In the genomic region with DNA sequence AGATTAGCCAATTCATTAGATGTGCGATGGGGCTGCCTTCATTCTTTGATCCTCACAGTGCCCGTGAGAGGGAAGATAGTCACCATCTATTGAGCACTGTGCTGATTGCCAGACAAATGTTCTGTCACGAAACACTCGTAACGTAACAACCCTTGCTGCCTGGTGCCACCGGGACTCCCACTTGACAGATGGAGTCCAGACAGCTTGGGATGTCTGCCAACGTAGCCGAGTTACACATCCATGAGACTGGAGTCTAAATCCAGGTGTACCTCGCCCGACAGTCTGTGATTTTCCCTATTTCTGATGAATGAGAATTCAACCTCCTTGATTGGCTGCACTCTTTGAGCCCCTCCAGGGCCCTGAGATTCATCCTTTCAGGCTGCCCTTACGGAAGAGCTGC, we compare ENCODE assay signal across 20 mouse cellular contexts. TPM values are rescaled to one million over a fixed set of nuclear protein-coding genes. Genes with fewer than 3 reads are reported as not detected.
A peak's percentile ranks its signal among the peaks of the same experiment; 100 is the strongest.
DNase-seq lines count a peak whose midpoint lies in the region; ATAC-seq and TF ChIP-seq lines count a peak whose summit lies in the region.
"Had no signal": no experiment of that assay in that cellular context is flagged by ENCODE, and none has a peak within 500 bp of the region (broad histone marks: within the 10 kb centered on the region; RNA-seq: fewer than 3 reads in every experiment).

No protein-coding gene starts in this region.

- H3K36me3 ChIP-seq in megakaryocyte, embryonic 14.5 days (replicated peaks; ENCODE audit: low read length) = no peaks in the 10 kb centered on the region
- H3K36me3 ChIP-seq in myocyte (ENCODE audit: control insufficient read depth, insufficient read depth) = no peaks in the 10 kb centered on the region
- H3K36me3 ChIP-seq: G1E; neural tube, embryonic 13.5 days had no signal

- intact Hi-C loops in gastrocnemius, adult 2 months (cut with DNase I) = loop anchor here (2.0 to 5.0 kb wide), 3 partner anchors 21 to 83 kb away; a partner anchor contains a TSS

- no peak for TF ChIP-seq POLR2A in myocyte (IDR thresholded peaks at IDR 0.05; ENCODE audit: insufficient read length, low read depth)

- H3K27ac ChIP-seq in gastrocnemius, adult 2 months = peak overlapping the region; percentile 89
- H3K27ac ChIP-seq: neural tube, embryonic 13.5 days had no signal

- TF ChIP-seq CTCF in gastrocnemius, adult 2 months (IDR thresholded peaks at IDR 0.05) = no peak

- H3ac ChIP-seq in myocyte (ENCODE audit: control insufficient read depth, insufficient read length) = no peak overlapping the region

- peaks cover 42% of the 10 kb centered on the region for H3K4me1 ChIP-seq in megakaryocyte, embryonic 14.5 days

- H3K27me3 ChIP-seq in megakaryocyte, embryonic 14.5 days (replicated peaks) = peaks cover 27% of the 10 kb centered on the region
- H3K27me3 ChIP-seq in myocyte (ENCODE audit: control insufficient read depth, insufficient read depth, insufficient read length) = no peaks in the 10 kb centered on the region
- H3K27me3 ChIP-seq: neural tube, embryonic 13.5 days had no signal

- H3K79me2 ChIP-seq in myocyte (ENCODE audit: control insufficient read depth, insufficient read depth) = no peaks in the 10 kb centered on the region

- no peak for DNase-seq in gastrocnemius, adult 2 months
- no peak for DNase-seq in gastrocnemius, adult 18-20 months (ENCODE audit: low spot score)
- peak; percentile 66 for DNase-seq in cerebellum, adult 8-10 months
- DNase-seq in ovary, adult 18-20 months (ENCODE audit: low spot score) = no peak
- DNase-seq in thymus, postnatal 14 days = no peak
- DNase-seq: gastrocnemius, postnatal 36 days; heart, postnatal 36 days; kidney, postnatal 36 days; liver; lung, embryonic 14.5 days; retina, postnatal 1 day had no signal

- ATAC-seq in megakaryocyte, adult 5-6 weeks (ENCODE audit: poor library complexity, severe bottlenecking) = no peak

- H3K9me3 ChIP-seq in megakaryocyte, embryonic 14.5 days = no peaks in the 10 kb centered on the region
- H3K9me3 ChIP-seq: G1E; neural tube, embryonic 13.5 days had no signal

- H3K4me2 ChIP-seq in myocyte (ENCODE audit: low read depth) = peak overlapping the region; percentile 77
- H3K4me2 ChIP-seq: lung, embryonic 14.5 days; midbrain, embryonic 11.5 days; neural tube, embryonic 13.5 days had no signal

- no peak overlapping the region for H3K4me3 ChIP-seq in gastrocnemius, adult 2 months
- peak overlapping the region; percentile 4 for H3K4me3 ChIP-seq in megakaryocyte, embryonic 14.5 days (replicated peaks)
- no peak overlapping the region for H3K4me3 ChIP-seq in myocyte
- H3K4me3 ChIP-seq: erythroblast, embryonic 14.5 days; neural tube, embryonic 13.5 days had no signal

TF ChIP-seq in myocyte, 11 proteins besides CTCF, POLR2A, EP300 and RAD21:
- TF ChIP-seq SRF (IDR thresholded peaks at IDR 0.05; ENCODE audit: control insufficient read depth, insufficient read length, low read depth) (no peak), MYOD1 (IDR thresholded peaks at IDR 0.05; ENCODE audit: control insufficient read depth in 1 of 3, insufficient read length in 2 of 3, low read depth in 2 of 3) (peak in 1 of 3 experiments; percentile 44), TCF12 (IDR thresholded peaks at IDR 0.05; ENCODE audit: insufficient read depth, poor library complexity, severe bottlenecking) (no peak), MYOG (IDR thresholded peaks at IDR 0.05; ENCODE audit: control insufficient read depth in 1 of 3, insufficient read depth in 1 of 3, insufficient read length in 2 of 3, low read depth in 2 of 3) (peak in 1 of 3 experiments; percentile 6)

RNA-seq across cellular contexts. Expression of a gene that starts 5.0 kb away (rescaled TPM):
- total RNA-seq in gastrocnemius, adult 2 months (2021) = 10 to 100 TPM; 32.1 to 38.7 TPM
- 10 to 100 TPM; 31.9 to 33.4 TPM for total RNA-seq in gastrocnemius, adult 18-20 months (2021)
- polyA plus RNA-seq in megakaryocyte, embryonic 14.5 days (2012; ENCODE audit: insufficient read depth, low replicate concordance) = 111 and 131 TPM in 2 replicates
- total RNA-seq in megakaryocyte, adult 5-6 weeks (2015) = 80.5 and 87.4 TPM in 2 replicates
- total RNA-seq in megakaryocyte, adult 5-6 weeks (2017) = 21.0 and 21.8 TPM in 2 replicates
- polyA plus RNA-seq in myocyte (2012; fragmentation: generic; extraction: Trizol) = 36.7 TPM

RNA-seq across cellular contexts. Expression of a gene that starts 20.2 kb away (rescaled TPM):
- total RNA-seq in gastrocnemius, adult 2 months (2021) = 10 to 100 TPM; 11.5 to 13.3 TPM
- total RNA-seq in gastrocnemius, adult 18-20 months (2021) = 10 to 100 TPM; 13.1 to 17.1 TPM
- 19.1 and 24.4 TPM in 2 replicates for polyA plus RNA-seq in megakaryocyte, embryonic 14.5 days (2012; ENCODE audit: insufficient read depth, low replicate concordance)
- total RNA-seq in megakaryocyte, adult 5-6 weeks (2015) = 29.1 and 38.3 TPM in 2 replicates
- 31.6 and 38.6 TPM in 2 replicates for total RNA-seq in megakaryocyte, adult 5-6 weeks (2017)
- 10.1 TPM for polyA plus RNA-seq in myocyte (2012; fragmentation: generic; extraction: Trizol)

RNA-seq across cellular contexts. Expression of a gene that starts 36.9 kb away (rescaled TPM):
- total RNA-seq in gastrocnemius, adult 2 months (2021) = not detected
- not detected for total RNA-seq in gastrocnemius, adult 18-20 months (2021)
- not detected in 2 replicates for polyA plus RNA-seq in megakaryocyte, embryonic 14.5 days (2012; ENCODE audit: insufficient read depth, low replicate concordance)
- total RNA-seq in megakaryocyte, adult 5-6 weeks (2015) = not detected in 2 replicates
- not detected in 2 replicates for total RNA-seq in megakaryocyte, adult 5-6 weeks (2017)
- polyA plus RNA-seq in myocyte (2012; fragmentation: generic; extraction: Trizol) = not detected
- total RNA-seq: G1E; gastrocnemius, postnatal 36 days; heart, postnatal 36 days; left cerebral cortex, adult 8-10 months had no signal
- polyA plus RNA-seq: C2C12; erythroblast, embryonic 14.5 days; G1E; lung, embryonic 14.5 days; midbrain, embryonic 11.5 days had no signal

RNA-seq across cellular contexts. Expression of a gene that starts 58.3 kb away (rescaled TPM):
- 10 to 100 TPM; 19.2 to 23.2 TPM for total RNA-seq in gastrocnemius, adult 2 months (2021)
- total RNA-seq in gastrocnemius, adult 18-20 months (2021) = 10 to 100 TPM; 16.8 to 19.6 TPM
- polyA plus RNA-seq in megakaryocyte, embryonic 14.5 days (2012; ENCODE audit: insufficient read depth, low replicate concordance) = 5.3 and 6.9 TPM in 2 replicates
- total RNA-seq in megakaryocyte, adult 5-6 weeks (2015) = 0.87 and 2.5 TPM in 2 replicates
- 0.29 and 1.3 TPM in 2 replicates for total RNA-seq in megakaryocyte, adult 5-6 weeks (2017)
- 41.3 TPM for polyA plus RNA-seq in myocyte (2012; fragmentation: generic; extraction: Trizol)
